Mouse (Mus musculus): Measurements from ENCODE around the gene Cd2ap. TPM values are rescaled to one million over a fixed set of nuclear protein-coding genes. Genes with fewer than 3 reads are reported as not detected.
"Not testable (repeated sequence)": the region's sequence is repeated elsewhere in the genome, so short reads cannot be mapped to it uniquely, and the experiment has no call there.

The Cd2ap gene
- polyA plus RNA-seq (2015; fragmentation: Nextera tagmentation; extraction: Ambion mirVana) = 33.1 and 37.3 TPM in 2 replicates

GRCm38 (mm10) chr17:42876001-42876903, at the start of gene Cd2ap:
Gene Cd2ap, minus strand, starts transcription at chr17:42876665.
- H3K4me1 ChIP-seq (replicated peaks) = peaks cover 2% of the 10 kb centered on the region; the same call in 1 of the 2 replicates
- ATAC-seq = peak; percentile 96
- H3K36me3 ChIP-seq = no peaks in the 10 kb centered on the region
- under 1% methylated on average over 92 of the region's 94 CpGs for WGBS
- peak within 1 kb of the TSS; percentile 98 for H3K9ac ChIP-seq
- peak within 1 kb of the TSS; percentile 97 for H3K27ac ChIP-seq
- no peaks in the 10 kb centered on the region for H3K9me3 ChIP-seq
- H3K4me3 ChIP-seq (replicated peaks) = peak within 1 kb of the TSS; percentile 93
- peak within 1 kb of the TSS; percentile 74 for H3K4me2 ChIP-seq (replicated peaks)
- H3K27me3 ChIP-seq (replicated peaks) = no peaks in the 10 kb centered on the region

DNA sequence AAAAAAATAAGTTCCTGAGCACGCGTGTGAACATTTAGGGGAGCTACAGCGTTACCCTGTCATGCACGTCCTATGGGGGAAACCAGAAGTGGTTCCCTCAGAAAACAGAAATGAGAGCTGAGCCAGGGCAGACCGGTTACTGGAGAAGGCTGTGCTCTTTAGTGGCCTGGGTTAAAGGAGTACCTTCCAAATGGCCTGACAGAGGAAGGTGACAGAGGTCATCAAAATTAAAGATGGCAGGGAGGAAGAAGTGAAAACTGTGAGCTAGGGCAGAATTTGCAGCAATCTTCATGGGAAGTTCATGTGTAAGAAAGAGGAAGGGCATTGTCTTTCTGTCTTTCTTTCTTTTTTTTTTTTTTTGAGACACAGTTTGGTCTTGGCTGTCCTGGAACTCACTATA, 48.3 kb upstream of the Cd2ap start:
- no peaks in the 10 kb centered on the region for H3K27me3 ChIP-seq (replicated peaks)
- H3K36me3 ChIP-seq = no peaks in the 10 kb centered on the region
- H3K27ac ChIP-seq = no peak overlapping the region
- WGBS = 91% methylated on average over 5 of the region's 5 CpGs
- no peaks in the 10 kb centered on the region for H3K9me3 ChIP-seq
- no peaks in the 10 kb centered on the region for H3K4me1 ChIP-seq (replicated peaks)
- no peak overlapping the region for H3K4me3 ChIP-seq (replicated peaks)
- H3K4me2 ChIP-seq (replicated peaks) = no peak overlapping the region
- no peak overlapping the region for H3K9ac ChIP-seq
- ATAC-seq = no peak

DNA sequence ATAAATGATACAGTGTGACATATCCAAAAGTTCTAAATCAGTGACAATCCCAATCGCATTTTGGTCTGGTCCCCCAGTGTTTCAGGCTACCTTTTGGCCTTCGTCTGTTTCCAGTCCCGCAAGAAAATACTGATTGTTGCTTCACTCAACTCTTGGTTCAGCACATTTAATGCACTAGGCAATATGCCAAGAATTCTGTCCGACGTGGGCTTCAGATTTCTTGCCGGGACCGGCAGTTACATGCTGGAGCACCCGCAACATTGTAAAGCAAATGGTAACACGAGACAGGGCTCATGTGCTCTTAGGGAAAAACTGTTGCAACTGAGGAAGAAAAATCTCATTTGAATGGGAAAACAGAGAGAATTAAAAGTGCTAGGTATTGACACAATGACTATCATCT, 42.3 kb upstream of the Cd2ap start:
- H3K9me3 ChIP-seq = no peaks in the 10 kb centered on the region
- no peaks in the 10 kb centered on the region for H3K4me1 ChIP-seq (replicated peaks)
- H3K4me3 ChIP-seq (replicated peaks) = no peak overlapping the region
- H3K27ac ChIP-seq = no peak overlapping the region
- no peak for ATAC-seq
- H3K4me2 ChIP-seq (replicated peaks) = no peak overlapping the region
- no peak overlapping the region for H3K9ac ChIP-seq
- H3K27me3 ChIP-seq (replicated peaks) = no peaks in the 10 kb centered on the region
- 73% methylated on average over 9 of the region's 9 CpGs for whole genome bisulfite sequencing
- H3K36me3 ChIP-seq = no peaks in the 10 kb centered on the region

GRCm38 (mm10) chr17:42914726-42915125, 38.3 kb upstream of the Cd2ap start:
- Histone ChIP-seq H3K4me2 (replicated peaks) (no peak overlapping the region), H3K9ac (no peak overlapping the region), H3K4me1 (replicated peaks) (no peaks in the 10 kb centered on the region), H3K36me3 (no peaks in the 10 kb centered on the region), H3K4me3 (replicated peaks) (no peak overlapping the region), H3K9me3 (no peaks in the 10 kb centered on the region), H3K27ac (no peak overlapping the region), H3K27me3 (replicated peaks) (no peaks in the 10 kb centered on the region)
- WGBS = 84% methylated on average over 7 of the region's 7 CpGs
- ATAC-seq = no peak

GRCm38 (mm10) chr17:42912193-42912592, 35.7 kb upstream of the Cd2ap start:
- Histone ChIP-seq H3K27me3 (replicated peaks) (no peaks in the 10 kb centered on the region), H3K4me3 (replicated peaks) (no peak overlapping the region), H3K36me3 (no peaks in the 10 kb centered on the region), H3K4me2 (replicated peaks) (no peak overlapping the region), H3K4me1 (replicated peaks) (no peaks in the 10 kb centered on the region), H3K27ac (no peak overlapping the region), H3K9ac (no peak overlapping the region), H3K9me3 (no peaks in the 10 kb centered on the region)
- ATAC-seq = no peak
- 60% methylated on average over 6 of the region's 6 CpGs for WGBS

GRCm38 (mm10) chr17:42910476-42910875, 34.0 kb upstream of the Cd2ap start:
- Histone ChIP-seq H3K36me3 (no peaks in the 10 kb centered on the region), H3K4me2 (replicated peaks) (no peak overlapping the region), H3K4me1 (replicated peaks) (no peaks in the 10 kb centered on the region), H3K9me3 (no peaks in the 10 kb centered on the region), H3K4me3 (replicated peaks) (no peak overlapping the region), H3K27me3 (replicated peaks) (no peaks in the 10 kb centered on the region), H3K9ac (no peak overlapping the region), H3K27ac (no peak overlapping the region)
- 62% methylated on average over 3 of the region's 3 CpGs for WGBS
- ATAC-seq = 0 out of 2 replicates have a peak, but pooled peaks have one; percentile 11

DNA sequence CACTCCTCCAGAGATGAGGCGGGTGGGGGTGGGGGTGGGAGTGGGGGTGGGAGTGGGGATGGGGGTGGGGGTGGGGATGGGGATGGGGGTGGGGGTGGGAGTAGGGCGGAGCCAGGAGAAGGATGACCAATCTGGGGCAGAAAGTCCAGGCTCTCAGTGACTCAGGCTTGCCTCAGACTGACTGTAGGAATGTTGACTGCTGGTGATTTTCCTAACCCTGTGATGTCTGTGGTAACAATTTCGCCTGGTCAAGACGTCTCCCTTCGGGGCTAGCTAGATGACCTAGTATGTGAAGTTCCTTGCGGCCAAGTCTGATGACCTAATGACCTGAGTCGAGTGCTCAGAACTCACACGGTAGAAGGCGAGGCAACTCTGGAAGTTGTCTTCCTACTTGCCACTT, 32.9 kb upstream of the Cd2ap start:
- Histone ChIP-seq H3K36me3 (no peaks in the 10 kb centered on the region), H3K9me3 (no peaks in the 10 kb centered on the region), H3K9ac (no peak overlapping the region), H3K4me1 (replicated peaks) (no peaks in the 10 kb centered on the region), H3K4me3 (replicated peaks) (no peak overlapping the region), H3K27ac (peak overlapping the region; percentile 77), H3K27me3 (replicated peaks) (no peaks in the 10 kb centered on the region), H3K4me2 (replicated peaks) (peak overlapping the region; percentile 40)
- ATAC-seq = peak; percentile 72
- WGBS = 49% methylated on average over 9 of the region's 9 CpGs

DNA sequence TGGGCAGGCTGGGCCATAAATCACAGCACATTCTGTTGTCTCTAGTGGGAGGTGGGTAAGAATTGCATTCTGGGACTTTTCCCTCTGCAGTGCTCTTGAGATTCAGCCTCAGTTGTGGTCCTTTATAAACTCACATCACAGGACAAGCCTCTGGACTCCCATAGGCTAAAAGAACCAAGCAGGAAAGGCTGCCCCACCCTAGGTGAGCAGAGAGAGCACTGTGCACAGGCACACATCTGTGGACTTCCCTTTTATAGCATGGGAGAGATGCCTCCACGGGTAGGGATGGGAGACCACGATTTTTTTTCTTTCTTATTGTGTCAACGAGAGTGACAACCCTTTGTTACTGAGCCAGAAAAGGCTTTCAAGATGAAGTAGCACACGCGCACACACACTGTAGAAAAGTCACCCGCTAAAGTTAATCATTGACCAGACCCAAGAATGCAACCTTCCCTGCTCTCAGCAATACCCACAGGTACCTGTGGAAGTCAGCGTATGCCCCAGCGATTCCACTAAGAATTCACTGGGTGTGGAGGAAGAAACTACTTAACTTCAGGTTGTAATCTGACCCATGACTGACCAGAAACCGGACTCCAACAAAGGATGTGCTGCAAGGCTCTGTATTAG, 32.4 kb upstream of the Cd2ap start:
- Histone ChIP-seq H3K4me1 (replicated peaks) (no peaks in the 10 kb centered on the region), H3K27ac (peak overlapping the region; percentile 77), H3K4me3 (replicated peaks) (no peak overlapping the region), H3K36me3 (no peaks in the 10 kb centered on the region), H3K9ac (no peak overlapping the region), H3K27me3 (replicated peaks) (no peaks in the 10 kb centered on the region), H3K9me3 (no peaks in the 10 kb centered on the region), H3K4me2 (replicated peaks) (peak overlapping the region; percentile 40)
- WGBS = 43% methylated on average over 9 of the region's 9 CpGs
- peak; percentile 95 for ATAC-seq

GRCm38 (mm10) chr17:42908136-42908535, 31.7 kb upstream of the Cd2ap start:
- ATAC-seq = no peak
- Histone ChIP-seq H3K27ac (no peak overlapping the region), H3K9ac (no peak overlapping the region), H3K4me2 (replicated peaks) (no peak overlapping the region), H3K4me1 (replicated peaks) (no peaks in the 10 kb centered on the region), H3K27me3 (replicated peaks) (no peaks in the 10 kb centered on the region), H3K36me3 (no peaks in the 10 kb centered on the region), H3K9me3 (no peaks in the 10 kb centered on the region), H3K4me3 (replicated peaks) (no peak overlapping the region)
- WGBS = 76% methylated on average over 3 of the region's 3 CpGs

DNA sequence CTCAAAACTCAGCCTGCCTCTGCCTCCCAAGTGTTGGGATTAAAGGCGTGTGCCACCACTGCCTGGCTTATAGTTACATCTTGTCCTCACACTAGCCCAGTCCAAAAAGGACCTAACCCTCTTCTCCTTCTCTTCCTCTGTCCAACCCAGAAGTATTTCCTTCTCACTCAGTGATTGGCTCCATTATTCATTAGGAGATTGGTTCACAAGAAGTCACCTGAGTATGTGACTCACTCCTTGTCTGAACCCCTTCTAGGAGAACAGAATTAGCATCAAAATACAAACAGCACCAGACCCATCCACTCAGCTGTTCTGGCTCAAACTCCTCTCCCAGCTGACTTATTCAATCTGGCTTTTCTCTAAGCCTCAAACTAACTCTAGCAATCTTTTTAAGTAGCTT, 30.0 kb upstream of the Cd2ap start:
- WGBS = 88% methylated on average over 1 of the region's 1 CpGs
- not testable (repeated sequence) for H3K27me3 ChIP-seq (replicated peaks)

GRCm38 (mm10) chr17:42905919-42906318, 29.5 kb upstream of the Cd2ap start:
- H3K4me3 ChIP-seq (replicated peaks) = no peak overlapping the region
- H3K4me1 ChIP-seq (replicated peaks) = no peaks in the 10 kb centered on the region
- H3K4me2 ChIP-seq (replicated peaks) = no peak overlapping the region
- H3K27ac ChIP-seq = no peak overlapping the region
- H3K36me3 ChIP-seq = no peaks in the 10 kb centered on the region
- H3K27me3 ChIP-seq (replicated peaks) = no peaks in the 10 kb centered on the region
- H3K9ac ChIP-seq = no peak overlapping the region
- no peaks in the 10 kb centered on the region for H3K9me3 ChIP-seq
- no peak for ATAC-seq
- 82% methylated on average over 6 of the region's 6 CpGs for WGBS

More for the DNA sequence above, 30.0 kb upstream of the Cd2ap start:
- H3K4me1 ChIP-seq (replicated peaks); ATAC-seq; H3K4me2 ChIP-seq (replicated peaks); H3K4me3 ChIP-seq (replicated peaks); H3K9ac ChIP-seq; H3K36me3 ChIP-seq; H3K9me3 ChIP-seq; H3K27ac ChIP-seq: not testable (repeated sequence)

DNA sequence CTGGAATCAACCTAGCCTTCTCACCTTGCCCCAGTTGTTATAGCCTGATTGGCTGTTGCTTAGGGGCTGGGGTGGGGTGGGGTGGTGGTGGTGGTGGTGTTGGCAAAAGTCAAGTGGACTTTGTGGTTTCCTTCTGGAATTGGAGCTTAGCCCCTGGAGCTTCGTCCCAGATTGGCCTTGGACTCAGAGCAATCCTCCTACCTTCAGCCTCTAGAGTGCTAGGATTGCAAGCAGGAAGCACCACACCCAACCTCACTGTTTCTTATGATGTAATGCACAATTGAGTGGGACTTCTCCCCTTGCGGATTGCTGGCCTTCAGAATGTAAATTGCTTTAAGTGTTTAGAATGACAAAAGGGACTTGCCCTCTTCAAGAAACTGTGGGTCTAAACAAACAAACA, 24.3 kb upstream of the Cd2ap start:
- H3K9me3 ChIP-seq = no peaks in the 10 kb centered on the region
- no peaks in the 10 kb centered on the region for H3K4me1 ChIP-seq (replicated peaks)
- no peak overlapping the region for H3K4me2 ChIP-seq (replicated peaks)
- H3K4me3 ChIP-seq (replicated peaks) = no peak overlapping the region
- ATAC-seq = peak; percentile 86
- H3K27ac ChIP-seq = no peak overlapping the region
- H3K9ac ChIP-seq = no peak overlapping the region
- H3K36me3 ChIP-seq = no peaks in the 10 kb centered on the region
- 55% methylated on average over 2 of the region's 2 CpGs for WGBS
- H3K27me3 ChIP-seq (replicated peaks) = no peaks in the 10 kb centered on the region
